Mouse (Mus musculus): Measurements from ENCODE around the gene Rpl41.

Rpl41 gene

GRCm38 (mm10) chr10:128548947-128549681, at the start of gene Rpl41:
Gene Rpl41 (minus strand): TSS chr10:128549305.
- DNase-seq (ENCODE audit: low read depth, low spot score), result peak; percentile 99

- no peak for DNase-seq (ENCODE audit: low read depth, low spot score)
Observed at GRCm38 (mm10) chr10:128598476-128598875, 49.4 kb upstream of the Rpl41 start.

GRCm38 (mm10) chr10:128592797-128593196, 43.7 kb upstream of the Rpl41 start:
- DNase-seq (ENCODE audit: low read depth, low spot score), result no peak

- no peak for DNase-seq (ENCODE audit: low read depth, low spot score)
Observed at GRCm38 (mm10) chr10:128591436-128591835, 42.3 kb upstream of the Rpl41 start.

GRCm38 (mm10) chr10:128590193-128590690, 41.1 kb upstream of the Rpl41 start:
- DNase-seq (ENCODE audit: low read depth, low spot score), result peak; percentile 68

GRCm38 (mm10) chr10:128589464-128590192, 40.5 kb upstream of the Rpl41 start, which contains the start of gene Erbb3:
Gene Erbb3 (minus strand): TSS chr10:128589652.
- peak; percentile 62 for DNase-seq (ENCODE audit: low read depth, low spot score)

GRCm38 (mm10) chr10:128588775-128589463, 39.8 kb upstream of the Rpl41 start:
- DNase-seq (ENCODE audit: low read depth, low spot score), result no peak

- peak; percentile 44 for DNase-seq (ENCODE audit: low read depth, low spot score)
Observed at GRCm38 (mm10) chr10:128588136-128588535, 39.0 kb upstream of the Rpl41 start.

- no peak for DNase-seq (ENCODE audit: low read depth, low spot score)
Observed at GRCm38 (mm10) chr10:128587697-128588096, 38.6 kb upstream of the Rpl41 start.

GRCm38 (mm10) chr10:128587120-128587519, 38.0 kb upstream of the Rpl41 start:
- DNase-seq (ENCODE audit: low read depth, low spot score), result no peak

- DNase-seq (ENCODE audit: low read depth, low spot score), result peak; percentile 86
Observed at GRCm38 (mm10) chr10:128586546-128586945, 37.4 kb upstream of the Rpl41 start.

- DNase-seq (ENCODE audit: low read depth, low spot score), result no peak
Observed at GRCm38 (mm10) chr10:128584386-128584785, 35.3 kb upstream of the Rpl41 start.

GRCm38 (mm10) chr10:128583644-128584043, 34.5 kb upstream of the Rpl41 start:
- peak; percentile 83 for DNase-seq (ENCODE audit: low read depth, low spot score)

GRCm38 (mm10) chr10:128579731-128580130, 30.6 kb upstream of the Rpl41 start:
- DNase-seq (ENCODE audit: low read depth, low spot score), result no peak

- no peak for DNase-seq (ENCODE audit: low read depth, low spot score)
Observed at GRCm38 (mm10) chr10:128579298-128579697, 30.2 kb upstream of the Rpl41 start.

GRCm38 (mm10) chr10:128578330-128578729, 29.2 kb upstream of the Rpl41 start:
- no peak for DNase-seq (ENCODE audit: low read depth, low spot score)

- DNase-seq (ENCODE audit: low read depth, low spot score), result no peak
Observed at GRCm38 (mm10) chr10:128575063-128575462, 26.0 kb upstream of the Rpl41 start.

GRCm38 (mm10) chr10:128565788-128566531, 16.9 kb upstream of the Rpl41 start, which contains the start of gene Pa2g4:
Gene Pa2g4 (minus strand): TSS chr10:128565987.
- peak; percentile 100 for DNase-seq (ENCODE audit: low read depth, low spot score)

GRCm38 (mm10) chr10:128565206-128565787, 16.2 kb upstream of the Rpl41 start:
- no peak for DNase-seq (ENCODE audit: low read depth, low spot score)

GRCm38 (mm10) chr10:128563544-128563943, 14.4 kb upstream of the Rpl41 start:
- no peak for DNase-seq (ENCODE audit: low read depth, low spot score)

GRCm38 (mm10) chr10:128556963-128557362, 7.9 kb upstream of the Rpl41 start:
- DNase-seq (ENCODE audit: low read depth, low spot score), result no peak
